Mouse (Mus musculus): Measurements from ENCODE around the gene Socs7. TPM values are rescaled to one million over a fixed set of nuclear protein-coding genes. Genes with fewer than 3 reads are reported as not detected.

Socs7 gene
- polyA plus RNA-seq, 1 experiment = 7.9 TPM

DNA sequence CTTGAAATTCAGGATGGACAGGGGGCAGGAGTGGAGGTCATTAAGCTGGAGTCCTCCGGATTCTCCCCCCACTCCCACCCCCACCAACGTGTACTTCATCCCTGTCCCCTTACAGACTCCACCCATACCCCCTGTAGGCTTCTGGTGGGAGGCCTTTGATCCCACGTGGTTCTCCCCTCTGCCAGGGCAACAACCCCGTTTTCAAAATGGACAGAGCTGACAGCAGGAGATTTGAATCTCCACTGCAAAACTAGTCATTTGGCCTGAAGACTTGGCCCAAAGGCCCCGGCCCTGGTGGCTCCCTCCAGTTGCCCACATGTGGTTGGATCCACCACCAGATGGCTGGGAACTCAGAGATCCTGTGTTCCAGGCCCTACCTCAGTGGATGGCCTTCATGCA, 54.3 kb downstream of the Socs7 start:
- DNase-seq (ENCODE audit: low read depth) = no peak

DNA sequence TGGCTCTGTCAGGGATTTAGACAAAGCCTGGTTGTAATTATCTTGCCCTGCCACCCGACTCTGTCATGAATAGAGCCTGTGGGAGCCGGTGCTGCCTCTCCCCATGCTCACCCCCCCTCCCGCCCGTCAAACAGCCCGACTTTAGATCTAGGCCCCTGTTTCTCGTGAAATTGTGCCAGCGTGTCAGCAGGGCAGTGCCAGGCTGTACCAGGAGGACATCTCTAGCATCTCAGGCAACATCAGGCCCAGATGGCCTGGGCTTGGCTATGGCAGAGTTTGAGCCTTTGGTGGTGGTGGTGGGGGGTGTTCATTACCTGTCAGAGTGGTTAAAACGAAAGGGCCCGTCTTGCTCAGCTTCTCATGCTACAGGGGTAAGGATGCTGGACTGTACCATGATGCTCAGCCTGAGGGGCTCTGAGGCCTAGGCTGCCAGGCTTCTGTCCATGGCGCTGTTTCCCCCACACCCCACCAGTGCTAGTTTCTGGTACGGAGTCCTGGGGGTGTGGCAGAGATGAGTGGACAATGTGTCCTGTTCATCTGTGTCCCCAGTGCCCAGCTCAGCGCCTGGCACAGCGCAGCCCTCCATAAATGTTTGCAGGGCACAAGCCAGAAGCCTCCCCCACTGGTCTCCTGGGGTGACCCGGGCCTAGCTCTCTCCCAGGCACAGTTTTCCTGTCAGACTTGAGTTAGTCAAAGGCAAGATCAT, 56.6 kb downstream of the Socs7 start:
- DNase-seq (ENCODE audit: low read depth) = no peak

DNA sequence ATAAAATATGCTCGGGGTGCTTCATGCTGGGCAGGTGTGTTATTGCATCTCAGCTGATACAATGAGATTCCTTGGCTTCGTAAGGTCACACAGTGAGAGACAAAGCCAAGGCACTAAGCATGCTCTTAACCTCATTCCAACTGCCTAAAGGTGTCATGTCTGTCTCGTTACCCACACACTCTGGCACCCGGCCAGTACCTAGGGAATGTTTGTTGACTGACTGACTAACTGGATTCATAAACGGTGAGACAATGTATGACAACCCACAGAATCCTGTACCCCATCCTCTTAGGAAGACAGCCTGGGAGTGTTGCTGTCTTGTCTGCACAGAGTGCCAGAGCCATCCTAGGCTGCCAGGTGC, 57.2 kb downstream of the Socs7 start:
- DNase-seq (ENCODE audit: low read depth) = peak; percentile 81

DNA sequence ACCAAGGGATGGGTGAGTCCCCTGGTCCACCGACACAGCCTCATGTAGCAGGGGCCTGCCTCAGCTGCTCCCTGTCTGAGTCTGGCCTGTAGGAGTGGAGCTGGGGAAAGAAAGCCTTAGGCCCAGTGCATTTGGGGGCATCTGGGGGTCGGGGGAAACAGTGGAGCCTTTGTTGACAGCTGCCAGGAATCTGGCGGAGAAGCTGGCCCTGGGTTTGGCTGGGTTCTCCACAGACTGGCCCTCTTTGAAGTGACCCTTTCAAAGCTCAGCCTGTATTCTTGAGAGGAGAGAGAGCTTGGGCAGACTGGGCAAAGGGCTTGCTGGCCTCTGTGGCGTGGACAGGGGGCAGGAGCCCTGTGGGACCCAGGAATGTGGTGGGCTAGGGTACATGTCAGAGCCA, 60.2 kb downstream of the Socs7 start:
- no peak for DNase-seq (ENCODE audit: low read depth)

DNA sequence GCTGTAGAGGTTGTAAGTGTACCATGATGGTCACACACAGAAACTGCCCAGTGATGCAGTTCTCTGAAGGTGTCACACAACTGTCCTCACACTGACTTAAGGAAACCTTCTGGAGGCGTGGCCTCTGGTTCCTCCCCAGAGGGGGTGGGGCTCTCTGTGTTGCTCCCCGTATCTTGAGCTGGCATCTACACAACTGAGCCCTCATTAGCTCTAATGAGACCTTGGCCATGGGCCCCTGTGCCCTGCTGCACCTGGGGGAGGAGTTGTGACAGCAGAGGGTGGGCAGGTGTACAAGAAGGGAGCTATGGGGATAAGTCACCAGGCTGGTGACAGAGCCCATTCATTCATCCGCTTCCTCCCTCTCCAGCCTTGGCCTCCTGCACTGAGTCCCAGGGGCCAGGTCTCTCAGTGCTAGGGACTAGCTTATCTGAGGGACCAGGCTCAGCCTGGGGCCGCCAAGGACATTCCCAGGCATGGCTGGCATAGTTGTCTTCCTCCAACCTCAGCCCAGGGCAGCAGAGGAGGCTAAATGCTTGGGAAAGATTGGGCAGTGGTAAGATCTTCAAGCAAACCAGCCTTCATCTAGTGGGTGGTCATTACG, 61.8 kb downstream of the Socs7 start:
- DNase-seq (ENCODE audit: low read depth) = no peak

DNA sequence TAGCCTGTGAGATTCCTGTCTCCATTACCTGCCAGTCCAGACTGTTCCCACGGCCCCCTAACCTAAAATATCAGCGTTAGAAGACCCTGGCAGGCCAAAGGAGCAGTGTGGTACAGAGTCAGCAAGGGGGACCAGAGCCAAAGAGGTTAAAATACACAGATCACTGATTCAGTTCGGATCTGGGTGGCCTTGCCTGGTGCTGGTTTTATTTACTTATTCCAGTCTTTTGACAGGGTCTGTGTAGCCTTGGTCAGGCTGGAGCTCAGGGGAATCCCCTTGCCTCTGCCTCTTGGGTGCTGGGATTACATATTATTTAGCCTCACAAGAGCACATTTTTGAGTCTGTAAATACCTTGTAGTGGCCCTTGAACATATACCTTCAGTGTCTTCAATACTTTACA, 62.5 kb downstream of the Socs7 start:
- no peak for DNase-seq (ENCODE audit: low read depth)

DNA sequence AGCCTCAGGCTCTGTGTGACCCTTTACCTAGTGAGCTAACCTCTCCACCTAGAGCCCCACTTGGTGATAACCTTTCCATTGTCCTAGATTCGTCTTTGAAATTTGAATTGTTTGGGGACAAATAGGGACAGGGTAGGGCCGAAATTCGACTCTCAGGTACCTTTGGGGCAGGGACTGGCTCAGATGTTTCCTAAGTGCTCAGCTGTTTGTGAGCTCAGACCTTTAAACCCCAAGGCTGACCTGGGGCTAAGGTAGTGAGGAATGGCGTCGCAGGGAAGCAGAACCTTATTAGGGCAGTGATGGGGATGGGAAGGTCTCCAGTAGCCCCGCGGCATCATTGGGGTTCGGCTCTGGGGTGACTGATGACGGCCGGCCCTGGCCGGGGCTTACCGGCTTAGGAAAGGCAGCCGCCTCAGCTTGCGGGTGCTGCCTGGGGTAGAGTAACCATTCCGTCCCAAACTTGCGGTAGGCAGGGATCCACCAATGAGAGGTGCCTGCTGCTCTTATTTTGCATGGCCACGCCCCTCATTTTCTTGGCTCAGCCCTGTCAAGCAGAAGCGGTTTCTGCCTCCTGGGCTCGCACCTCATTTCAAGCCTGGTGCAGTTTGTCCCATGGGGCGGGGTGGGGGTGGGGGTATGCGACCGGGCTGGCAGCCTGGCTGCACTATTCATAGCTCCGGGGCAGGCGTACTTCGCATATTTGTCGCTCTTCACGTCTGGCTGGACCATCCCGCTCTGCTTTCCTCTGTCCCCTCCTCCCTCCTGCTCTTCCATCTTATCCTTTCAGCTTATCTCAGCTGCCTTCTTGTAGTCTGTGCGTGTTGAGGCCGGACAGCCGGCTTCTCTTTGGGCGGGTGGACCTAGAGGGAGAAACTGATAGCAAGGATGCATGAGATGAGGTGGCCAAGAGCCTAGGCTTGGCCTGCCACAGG, 65.7 kb downstream of the Socs7 start:
- DNase-seq (ENCODE audit: low read depth) = no peak

DNA sequence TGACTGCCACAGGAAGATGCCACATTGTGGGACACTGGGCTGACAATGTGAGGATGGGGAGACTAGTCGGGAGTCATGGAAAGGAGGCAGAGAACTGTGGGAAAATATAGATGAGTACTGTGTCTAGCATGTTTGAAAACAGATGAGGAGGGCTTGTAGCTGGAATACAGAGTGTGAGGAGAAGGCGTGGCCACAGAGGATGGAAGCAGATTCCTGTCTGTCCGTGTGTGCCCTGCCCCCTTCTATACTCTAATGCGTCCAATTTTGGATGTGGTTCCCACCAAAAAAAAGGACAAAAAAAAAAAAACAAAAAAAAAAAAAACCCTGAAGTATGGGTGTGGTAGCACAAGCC, 66.4 kb downstream of the Socs7 start:
- DNase-seq (ENCODE audit: low read depth) = no peak

DNA sequence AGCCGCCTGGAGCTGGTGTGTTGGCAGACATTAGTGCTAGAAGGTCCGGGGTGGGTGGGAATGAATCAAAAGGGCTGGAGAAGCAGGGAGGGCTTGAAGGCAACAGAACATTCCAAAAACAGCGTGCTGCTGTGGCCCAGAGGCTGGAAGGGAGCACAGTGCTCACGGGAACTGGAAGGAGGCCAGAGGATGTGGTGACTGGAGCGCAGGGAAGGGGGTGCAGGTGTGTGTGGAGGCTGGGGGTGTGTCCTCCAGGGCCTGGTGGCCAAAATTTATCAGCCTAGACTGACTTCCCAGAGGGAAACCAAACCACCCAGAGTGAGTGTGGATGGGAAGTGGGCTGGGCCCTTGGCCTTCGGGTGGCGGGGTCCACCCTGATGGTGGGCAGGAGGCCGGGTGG, 67.3 kb downstream of the Socs7 start:
- no peak for DNase-seq (ENCODE audit: low read depth)

DNA sequence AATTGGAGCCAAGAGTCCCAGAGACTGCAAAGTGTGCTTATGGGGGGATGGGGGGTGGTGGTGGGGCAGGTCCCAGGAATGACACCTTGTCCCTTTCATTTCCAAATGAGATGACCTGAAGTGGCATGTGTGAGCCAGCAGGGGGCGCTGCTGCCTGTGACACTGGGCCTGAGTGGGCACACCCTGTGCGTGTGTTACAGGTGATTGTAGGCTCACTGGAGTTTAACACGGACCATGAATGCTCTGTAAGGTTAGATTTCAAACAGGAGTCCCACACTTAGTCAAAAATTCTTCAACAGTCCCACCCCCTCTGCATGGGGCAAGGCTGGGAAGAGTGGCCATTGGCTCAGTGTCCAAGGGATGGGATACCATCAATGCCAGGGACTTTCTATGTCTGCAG, 69.7 kb downstream of the Socs7 start:
- no peak for DNase-seq (ENCODE audit: low read depth)

DNA sequence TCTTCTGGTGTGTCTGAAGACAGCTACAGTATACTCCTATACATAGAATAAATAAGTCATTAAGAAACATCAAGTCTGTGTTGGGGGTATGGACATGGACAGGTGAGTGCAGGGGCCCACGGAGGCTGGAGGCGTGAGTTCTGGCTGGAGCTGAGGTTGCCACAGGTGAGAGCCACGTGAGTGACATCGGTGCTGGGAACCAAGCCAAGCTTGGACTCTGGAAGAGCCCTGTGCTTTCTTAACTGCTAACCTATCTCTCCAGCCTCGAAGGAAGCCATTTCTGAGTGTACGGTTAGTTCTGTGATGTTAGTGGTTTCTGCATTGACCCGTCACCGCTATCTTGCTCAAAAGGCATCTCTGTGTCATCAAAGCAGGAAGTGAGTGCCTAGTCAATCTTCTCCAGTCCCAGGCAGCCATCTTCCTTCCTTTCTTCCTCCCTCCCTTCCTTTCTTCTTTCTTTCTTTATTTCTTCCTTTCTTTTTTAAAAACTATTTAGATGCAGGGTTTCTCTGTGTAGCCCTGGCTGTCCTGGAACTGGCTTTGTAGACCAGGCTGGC, 70.7 kb downstream of the Socs7 start:
- DNase-seq (ENCODE audit: low read depth) = no peak

DNA sequence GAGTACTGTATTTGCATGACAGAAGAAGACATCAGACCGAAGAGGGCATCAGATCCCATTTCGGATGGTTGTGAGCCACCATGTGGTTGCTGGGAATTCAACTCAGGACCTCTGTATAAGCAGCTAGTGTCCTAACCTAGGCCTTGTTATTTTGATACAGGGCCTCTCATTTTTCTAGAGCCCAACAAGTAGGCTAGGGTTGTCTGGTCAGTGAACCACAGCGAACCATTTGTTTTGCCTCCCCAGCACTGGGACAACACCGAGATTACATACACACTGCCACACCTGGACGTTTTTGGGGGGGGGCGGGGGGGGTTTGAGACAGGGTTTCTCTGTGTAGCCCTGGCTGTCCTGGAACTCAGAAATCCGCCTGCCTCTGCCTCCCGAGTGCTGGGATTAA, 71.8 kb downstream of the Socs7 start:
- no peak for DNase-seq (ENCODE audit: low read depth)

DNA sequence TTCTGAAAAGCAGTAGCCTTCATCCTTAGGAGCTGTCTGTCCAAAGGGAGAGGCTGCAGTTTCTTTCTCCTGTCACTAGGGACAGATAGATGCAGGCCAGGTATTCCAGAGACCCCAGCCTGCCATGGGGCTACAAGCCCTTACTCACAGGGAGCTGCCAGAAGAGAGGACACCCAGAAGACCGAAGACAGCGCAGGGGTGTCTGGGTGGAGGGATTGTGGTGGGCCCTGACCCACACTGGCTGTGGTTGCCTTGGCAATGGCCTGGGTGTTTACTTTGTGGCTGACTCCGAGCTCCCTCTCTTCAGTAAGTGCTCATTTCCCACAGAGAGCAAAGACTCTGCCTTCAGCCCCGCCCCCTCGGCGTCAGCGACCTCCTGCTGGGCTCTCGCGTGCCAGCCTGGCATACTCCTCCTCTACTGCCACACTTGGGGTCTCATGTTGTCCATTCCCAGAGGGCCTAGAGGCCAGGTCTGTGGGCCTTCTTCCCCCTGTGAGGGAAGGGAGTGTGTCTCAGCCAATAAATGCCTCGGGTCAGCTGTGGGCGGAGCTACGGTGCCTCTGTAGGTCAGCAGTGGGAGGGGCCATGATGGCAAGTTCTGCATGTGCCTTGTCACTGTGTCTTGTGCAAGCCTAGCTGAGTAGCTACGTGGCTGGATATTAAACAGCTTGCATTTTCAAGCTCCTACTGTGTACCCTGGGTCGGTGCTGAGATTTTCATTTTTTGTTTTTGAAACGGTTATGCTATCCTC, 72.5 kb downstream of the Socs7 start:
- peak; percentile 86 for DNase-seq (ENCODE audit: low read depth)

DNA sequence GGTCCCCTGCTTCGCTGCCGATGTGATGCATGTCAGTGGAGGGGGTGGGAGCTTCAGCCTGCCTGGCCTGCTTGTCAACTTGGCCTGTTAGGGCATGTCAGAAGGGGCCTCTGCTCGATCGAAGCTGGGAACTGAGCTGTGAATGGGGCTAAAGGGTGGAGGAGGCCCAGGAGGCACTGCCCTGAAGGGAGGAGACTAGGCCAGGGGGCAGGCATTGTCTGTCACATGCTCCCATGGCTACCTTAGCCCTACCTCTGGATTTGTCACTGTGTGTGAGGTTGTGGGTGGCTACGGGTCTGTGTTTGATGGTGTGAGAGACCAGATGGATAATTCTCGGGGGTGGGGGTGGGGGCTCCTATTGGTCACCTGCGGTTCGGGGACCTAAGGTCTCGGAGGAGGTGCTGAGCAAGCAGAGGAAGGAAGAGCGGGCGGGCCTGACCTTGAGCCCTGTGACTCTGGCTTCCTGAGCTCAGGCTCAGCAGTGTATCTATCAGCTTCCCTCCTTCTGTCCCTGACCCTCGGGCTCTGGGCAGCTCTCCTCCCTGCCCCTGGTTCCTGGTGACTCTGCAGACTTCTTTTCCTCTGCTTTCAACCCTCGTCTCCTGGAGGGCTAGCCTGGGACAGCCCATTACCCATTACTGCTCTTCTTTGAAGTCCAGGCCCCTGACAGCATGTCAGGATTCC, 73.6 kb downstream of the Socs7 start:
- no peak for DNase-seq (ENCODE audit: low read depth)

DNA sequence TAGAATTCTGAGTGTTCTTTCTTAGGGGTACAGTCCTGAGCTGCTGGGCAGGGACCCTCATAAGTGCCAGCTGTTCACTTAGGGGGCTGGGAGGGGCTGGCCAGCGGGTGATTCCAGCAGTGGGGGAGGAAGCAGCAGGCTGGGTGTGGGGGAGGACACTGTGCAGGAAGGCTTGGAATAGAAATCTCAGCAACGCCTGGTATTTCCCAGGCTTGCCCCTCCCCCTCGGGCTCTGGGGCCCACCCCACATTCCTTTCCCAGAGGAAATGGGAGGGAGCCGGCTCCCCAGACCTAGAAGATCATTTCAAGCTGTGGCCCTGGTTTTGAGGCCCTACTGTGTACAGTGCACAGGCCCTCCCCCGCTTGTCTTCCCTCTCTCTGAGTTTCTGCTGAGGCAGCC, 75.4 kb downstream of the Socs7 start:
- DNase-seq (ENCODE audit: low read depth) = no peak

DNA sequence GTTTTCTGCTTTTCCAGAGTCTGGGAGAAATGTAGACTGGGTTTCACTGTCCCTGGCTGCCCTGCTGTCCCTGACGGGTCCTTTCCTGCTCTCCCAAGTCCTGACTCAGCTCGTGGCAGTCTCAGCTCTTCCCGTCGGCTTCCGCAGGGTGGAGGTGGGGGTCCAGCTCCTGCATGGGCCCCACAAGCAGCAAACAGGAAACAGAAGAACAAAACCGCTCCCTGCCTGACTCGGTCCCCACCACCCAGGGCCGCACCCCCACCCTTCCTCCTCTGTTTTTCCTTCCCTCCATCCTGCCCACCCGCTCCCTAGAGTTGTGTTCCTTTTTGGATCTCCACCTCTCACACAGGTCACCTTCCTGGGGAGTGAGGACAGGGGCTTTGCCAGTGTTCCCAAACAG, 76.5 kb downstream of the Socs7 start:
- no peak for DNase-seq (ENCODE audit: low read depth)

DNA sequence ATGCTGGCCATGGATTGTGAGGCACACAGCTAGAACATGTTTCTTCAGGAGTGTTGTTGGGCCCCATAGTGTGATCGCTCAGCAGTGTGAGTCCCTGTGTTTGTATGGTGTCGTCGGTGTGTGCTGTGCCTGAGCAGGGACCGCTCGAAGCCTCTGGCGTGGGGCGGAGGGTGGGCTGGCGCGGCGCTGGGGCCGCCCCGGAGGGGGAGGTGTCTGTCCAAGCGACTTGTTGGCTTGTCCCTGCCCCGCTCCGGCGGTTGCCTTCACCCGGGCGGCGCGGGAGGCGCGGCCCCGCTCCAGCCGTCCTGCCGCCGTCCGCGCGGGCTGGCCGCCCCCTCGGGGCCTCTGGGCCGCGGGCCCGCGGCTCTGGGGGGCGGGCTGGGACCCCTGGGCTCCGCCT, 77.6 kb downstream of the Socs7 start:
- no peak for DNase-seq (ENCODE audit: low read depth)

DNA sequence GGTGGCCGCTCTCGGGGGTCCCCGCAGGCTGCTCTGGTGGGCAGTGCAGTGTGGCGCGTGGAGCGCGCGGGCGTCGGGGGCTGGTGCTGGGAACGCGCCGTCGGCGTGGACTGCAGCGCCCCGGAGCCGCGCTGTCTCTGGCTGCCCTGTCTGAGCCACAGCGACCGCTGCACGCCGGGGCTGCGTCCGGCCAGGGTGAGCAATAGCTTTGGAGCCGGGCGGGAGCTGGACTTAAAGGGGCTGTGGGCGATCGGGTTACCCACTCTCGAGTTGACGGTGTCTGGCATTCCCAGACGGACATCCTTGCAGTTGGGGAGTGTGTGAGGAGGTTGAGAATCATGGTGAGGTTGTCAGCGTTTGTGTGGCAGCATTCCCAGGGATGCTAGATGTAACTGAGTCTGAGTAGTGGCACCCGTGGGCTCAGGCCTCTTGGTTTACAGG, 78.1 kb downstream of the Socs7 start:
- no peak for DNase-seq (ENCODE audit: low read depth)

DNA sequence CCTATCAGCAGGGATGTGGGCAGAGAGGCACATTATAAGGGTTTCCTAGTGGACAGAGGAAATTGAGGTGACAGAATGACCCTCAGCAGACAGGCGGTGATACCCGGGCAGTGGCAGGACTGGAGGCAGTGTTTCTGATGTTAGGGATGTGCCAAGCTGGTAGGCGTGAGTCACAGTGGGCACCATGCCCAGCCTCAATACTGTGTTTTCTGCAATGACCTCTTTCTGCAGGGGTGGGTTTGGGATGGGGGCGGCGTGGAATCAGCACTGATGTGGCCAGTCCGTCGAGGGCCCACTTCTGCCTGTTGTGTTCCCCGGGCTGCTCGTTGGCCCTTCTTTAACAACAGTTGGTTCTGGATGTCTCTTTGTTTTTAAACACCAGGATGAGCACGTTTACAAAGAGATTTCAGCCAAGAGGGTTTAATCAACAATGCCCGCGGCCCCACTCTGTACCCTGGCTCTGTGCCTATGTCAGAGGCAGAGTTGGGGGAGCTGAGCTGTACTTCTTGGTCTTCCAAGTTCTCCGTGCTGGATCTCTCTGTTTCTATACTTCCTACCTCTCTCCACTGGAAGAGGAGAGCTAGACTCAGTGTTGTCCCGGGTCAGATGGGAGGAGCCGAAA, 78.8 kb downstream of the Socs7 start:
- no peak for DNase-seq (ENCODE audit: low read depth)

DNA sequence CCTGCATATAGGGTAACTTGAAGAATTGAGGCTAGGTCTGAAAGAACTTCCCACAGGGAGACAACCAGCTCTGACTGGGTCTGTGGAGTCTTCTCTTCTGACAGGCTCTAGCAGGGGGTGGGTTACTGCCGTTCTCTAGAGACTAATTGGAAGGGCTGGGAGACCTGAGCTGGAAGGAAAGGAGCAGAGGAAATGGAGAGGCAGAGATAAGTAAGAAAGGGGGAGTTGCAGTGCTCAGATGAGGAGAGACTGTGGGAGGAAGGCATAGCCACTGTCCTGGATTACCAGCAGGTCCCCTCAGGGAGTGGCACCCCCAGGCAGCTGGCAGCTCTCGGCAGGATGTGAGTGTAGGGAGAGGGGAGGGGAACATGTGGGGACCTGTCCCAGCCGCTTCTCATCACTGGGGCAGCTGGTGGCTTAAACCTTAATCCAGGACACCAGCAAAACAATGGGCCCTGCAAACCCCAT, 79.3 kb downstream of the Socs7 start:
- DNase-seq (ENCODE audit: low read depth) = no peak
